Mouse (Mus musculus) myocyte (in vitro differentiated cells): ENCODE measurements around the gene Tcf25. TPM values are rescaled to one million over a fixed set of nuclear protein-coding genes. Genes with fewer than 3 reads are reported as not detected.

Experiments used
- H3K27me3 ChIP-seq: one replicate; pipeline ENCODE4 v1.6.1; 2011; ENCODE audit not compliant: control insufficient read depth, insufficient read depth, insufficient read length
- H3K36me3 ChIP-seq: one replicate; pipeline ENCODE4 v1.6.1; 2011; ENCODE audit not compliant: control insufficient read depth, insufficient read depth
- H3K4me2 ChIP-seq: one replicate; pipeline ENCODE4 v1.6.1; 2011; ENCODE audit warnings: low read depth, control low read depth
- H3K4me3 ChIP-seq: one replicate; pipeline ENCODE4 v1.5.1; 2011; ENCODE audit warnings: mild to moderate bottlenecking, control low read depth, moderate library complexity
- H3K79me2 ChIP-seq: one replicate; pipeline ENCODE4 v1.6.1; 2011; ENCODE audit not compliant: control insufficient read depth, insufficient read depth
- H3ac ChIP-seq: one replicate; pipeline ENCODE4 v1.6.1; 2011; ENCODE audit not compliant: control insufficient read depth, insufficient read length
- CEBPB ChIP-seq: IDR thresholded peaks from 2 replicates; pipeline ENCODE4 v1.6.1; 2011; ENCODE audit warnings: mild to moderate bottlenecking, moderate library complexity; ENCODE audit not compliant: poor library complexity, insufficient read depth, severe bottlenecking
- E2F4 ChIP-seq: IDR thresholded peaks from one replicate; pipeline ENCODE4 v1.6.1; 2011; ENCODE audit warnings: mild to moderate bottlenecking, control low read depth, moderate library complexity; ENCODE audit not compliant: insufficient read depth
- MAX ChIP-seq: IDR thresholded peaks from one replicate; pipeline ENCODE4 v1.6.1; 2011; ENCODE audit warnings: low read depth, mild to moderate bottlenecking, control low read depth
- MYOD1 ChIP-seq, 3 experiments: IDR thresholded peaks; one replicate each; pipeline ENCODE4 v1.6.1; 2011; ENCODE audit warnings: control low read depth in 2 of 3, low read depth in 2 of 3, mild to moderate bottlenecking in 2 of 3, moderate library complexity in 1 of 3; ENCODE audit not compliant: insufficient read length in 2 of 3, control insufficient read depth in 1 of 3
- MYOG ChIP-seq, 3 experiments: IDR thresholded peaks; one replicate each; pipeline ENCODE4 v1.6.1; 2011; ENCODE audit warnings: control low read depth in 2 of 3, low read depth in 2 of 3, mild to moderate bottlenecking in 2 of 3; ENCODE audit not compliant: insufficient read length in 2 of 3, control insufficient read depth in 1 of 3, insufficient read depth in 1 of 3
- POLR2A ChIP-seq: IDR thresholded peaks from one replicate; pipeline ENCODE4 v1.6.1; 2011; ENCODE audit warnings: low read depth, mild to moderate bottlenecking, control low read depth, moderate library complexity; ENCODE audit not compliant: insufficient read length
- POLR2AphosphoS2 ChIP-seq: IDR thresholded peaks from one replicate; pipeline ENCODE4 v1.6.1; 2011; ENCODE audit warnings: low read depth, control low read depth; ENCODE audit not compliant: insufficient read length
- REST ChIP-seq: IDR thresholded peaks from one replicate; pipeline ENCODE4 v1.6.1; 2011; ENCODE audit warnings: mild to moderate bottlenecking, control low read depth, moderate library complexity; ENCODE audit not compliant: insufficient read depth, insufficient read length
- SRF ChIP-seq: IDR thresholded peaks from one replicate; pipeline ENCODE4 v1.6.1; 2011; ENCODE audit warnings: low read depth; ENCODE audit not compliant: control insufficient read depth, insufficient read length
- TCF12 ChIP-seq: IDR thresholded peaks from one replicate; pipeline ENCODE4 v1.6.1; 2011; ENCODE audit warnings: mild to moderate bottlenecking, control low read depth; ENCODE audit not compliant: poor library complexity, insufficient read depth, severe bottlenecking
- TCF3 ChIP-seq: IDR thresholded peaks from one replicate; pipeline ENCODE4 v1.6.1; 2011; ENCODE audit warnings: low read depth, control low read depth; ENCODE audit not compliant: insufficient read length
- USF1 ChIP-seq: IDR thresholded peaks from one replicate; pipeline ENCODE4 v1.6.1; 2011; ENCODE audit warnings: low read depth, mild to moderate bottlenecking, control low read depth, moderate library complexity
- polyA plus RNA-seq: library from polyadenylated mRNA; unstranded; fragments of >200 nt; fragmentation: generic; extraction: Trizol; gene quantifications from one replicate; pipeline ENCODE4 v1.2.1, GENCODE M21; 2012; ENCODE audit warnings: missing spikeins

Gene Tcf25
- polyA plus RNA-seq, 1 experiment = 177 TPM

GRCm38 (mm10) chr8:123408586-123409544, 35.3 kb downstream of the Tcf25 start:
- Histone ChIP-seq H3K79me2 (peaks cover 5% of the 10 kb centered on the region), H3K4me2 (peak overlapping the region; percentile 79), H3K36me3 (no peaks in the 10 kb centered on the region), H3ac (no peak overlapping the region), H3K4me3 (no peak overlapping the region), H3K27me3 (no peaks in the 10 kb centered on the region)
- TF ChIP-seq TCF12 (peak; percentile 43), MYOD1 (IDR thresholded peaks at IDR 0.05; ENCODE audit: control insufficient read depth in 1 of 3, insufficient read length in 2 of 3, low read depth in 2 of 3) (peak; percentile 20 to 91 (median 75)), CEBPB (no peak), SRF (no peak), MAX (no peak), TCF3 (peak; percentile 56), MYOG (IDR thresholded peaks at IDR 0.05; ENCODE audit: control insufficient read depth in 1 of 3, insufficient read depth in 1 of 3, insufficient read length in 2 of 3, low read depth in 2 of 3) (peak; percentile 39 to 92 (median 84)), E2F4 (no peak), POLR2AphosphoS2 (no peak), USF1 (no peak), POLR2A (no peak), REST (no peak)

GRCm38 (mm10) chr8:123410049-123410587, 36.6 kb downstream of the Tcf25 start:
- Histone ChIP-seq H3K4me2 (peak overlapping the region; percentile 79), H3K27me3 (no peaks in the 10 kb centered on the region), H3ac (no peak overlapping the region), H3K79me2 (peaks cover 7% of the 10 kb centered on the region), H3K36me3 (no peaks in the 10 kb centered on the region), H3K4me3 (peak overlapping the region; percentile 40)
- TF ChIP-seq MAX = no peak
- peak in 1 of 3 experiments; percentile 43 for TF ChIP-seq MYOD1 (IDR thresholded peaks at IDR 0.05; ENCODE audit: control insufficient read depth in 1 of 3, insufficient read length in 2 of 3, low read depth in 2 of 3)
- peak in 1 of 3 experiments; percentile 50 for TF ChIP-seq MYOG (IDR thresholded peaks at IDR 0.05; ENCODE audit: control insufficient read depth in 1 of 3, insufficient read depth in 1 of 3, insufficient read length in 2 of 3, low read depth in 2 of 3)
- no peak for TF ChIP-seq POLR2A

- peak overlapping the region; percentile 79 for H3K4me2 ChIP-seq
- peaks cover 9% of the 10 kb centered on the region for H3K79me2 ChIP-seq
- no peak for TF ChIP-seq MAX
- TF ChIP-seq POLR2A = no peak
- no peak for TF ChIP-seq MYOD1 (IDR thresholded peaks at IDR 0.05; ENCODE audit: control insufficient read depth in 1 of 3, insufficient read length in 2 of 3, low read depth in 2 of 3)
- TF ChIP-seq POLR2AphosphoS2 = no peak
- no peak for TF ChIP-seq E2F4
- no peak for TF ChIP-seq SRF
- no peak for TF ChIP-seq MYOG (IDR thresholded peaks at IDR 0.05; ENCODE audit: control insufficient read depth in 1 of 3, insufficient read depth in 1 of 3, insufficient read length in 2 of 3, low read depth in 2 of 3)
- no peak for TF ChIP-seq TCF3
- TF ChIP-seq USF1 = no peak
- TF ChIP-seq CEBPB = no peak
- TF ChIP-seq REST = no peak
- no peak for TF ChIP-seq TCF12
- H3K27me3 ChIP-seq = no peaks in the 10 kb centered on the region
- H3ac ChIP-seq = peak overlapping the region; percentile 35
- no peaks in the 10 kb centered on the region for H3K36me3 ChIP-seq
- peak overlapping the region; percentile 40 for H3K4me3 ChIP-seq
Observed at GRCm38 (mm10) chr8:123410788-123411187, 37.2 kb downstream of the Tcf25 start.

- no peaks in the 10 kb centered on the region for H3K27me3 ChIP-seq
- H3K4me3 ChIP-seq = peak within 1 kb of the TSS; percentile 40
- TF ChIP-seq MYOD1 (IDR thresholded peaks at IDR 0.05; ENCODE audit: control insufficient read depth in 1 of 3, insufficient read length in 2 of 3, low read depth in 2 of 3) (peak in 1 of 3 experiments; percentile 25), MYOG (IDR thresholded peaks at IDR 0.05; ENCODE audit: control insufficient read depth in 1 of 3, insufficient read depth in 1 of 3, insufficient read length in 2 of 3, low read depth in 2 of 3) (no peak), SRF (no peak), POLR2A (peak; percentile 91), E2F4 (no peak), CEBPB (no peak), POLR2AphosphoS2 (peak; percentile 92), TCF12 (no peak), USF1 (no peak), MAX (no peak), REST (no peak), TCF3 (no peak)
- H3K79me2 ChIP-seq = peaks cover 9% of the 10 kb centered on the region
- H3K36me3 ChIP-seq = no peaks in the 10 kb centered on the region
- H3ac ChIP-seq = peak within 1 kb of the TSS; percentile 35
- peak within 1 kb of the TSS; percentile 79 for H3K4me2 ChIP-seq
Observed at GRCm38 (mm10) chr8:123411246-123411645, 37.7 kb downstream of the Tcf25 start, which contains the start of gene Tubb3. TSS of gene Tubb3 (plus strand) at chr8:123411424.
